19 mouse cellular contexts compared by ENCODE assay signal in the genomic region with DNA sequence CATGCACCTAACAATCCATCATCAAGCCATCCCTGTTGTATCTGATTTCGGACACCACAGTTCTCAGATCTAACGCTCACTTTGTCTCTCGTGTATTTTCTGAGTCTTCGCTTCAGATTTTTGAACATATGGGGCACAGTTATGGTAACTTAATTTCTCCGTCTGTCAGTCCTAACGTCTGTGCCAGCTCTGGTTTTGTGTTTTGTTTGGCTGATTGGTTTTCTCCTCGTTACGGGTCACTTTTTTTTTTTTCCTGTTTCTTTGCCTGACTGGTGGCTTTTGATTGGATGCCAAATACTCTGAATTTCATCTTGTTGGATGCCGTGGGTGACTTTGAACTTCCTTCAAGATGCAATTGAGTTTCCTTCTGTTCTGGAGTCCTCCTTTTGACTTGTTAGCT. TPM values are rescaled to one million over a fixed set of nuclear protein-coding genes. Genes with fewer than 3 reads are reported as not detected.
DNase-seq lines count a peak whose midpoint lies in the region; ATAC-seq and TF ChIP-seq lines count a peak whose summit lies in the region.
"Had no signal": no experiment of that assay in that cellular context is flagged by ENCODE, and none has a peak within 500 bp of the region (broad histone marks: within the 10 kb centered on the region; RNA-seq: fewer than 3 reads in every experiment).

No protein-coding gene starts in this region.

- 0 out of 2 replicates have a peak, but pooled peaks cover 6% of the 10 kb centered on the region for H3K4me1 ChIP-seq in forebrain, postnatal 0 days (ENCODE audit: insufficient read depth)
- H3K4me1 ChIP-seq in forebrain, embryonic 12.5 days = peaks cover 13% of the 10 kb centered on the region
- no peaks in the 10 kb centered on the region; the same call in 1 of the 2 replicates for H3K4me1 ChIP-seq in midbrain, postnatal 0 days (ENCODE audit: insufficient read depth, low read length)
- peaks cover 5% of the 10 kb centered on the region; the same call in 1 of the 2 replicates for H3K4me1 ChIP-seq in midbrain, embryonic 15.5 days
- H3K4me1 ChIP-seq in limb, embryonic 10.5 days = peaks cover 50% of the 10 kb centered on the region

- no peaks in the 10 kb centered on the region for H3K36me3 ChIP-seq in forebrain, postnatal 0 days (ENCODE audit: insufficient read depth)
- H3K36me3 ChIP-seq in forebrain, embryonic 12.5 days (replicated peaks) = no peaks in the 10 kb centered on the region
- no peaks in the 10 kb centered on the region for H3K36me3 ChIP-seq in midbrain, postnatal 0 days (ENCODE audit: insufficient read depth, low read length)
- H3K36me3 ChIP-seq in midbrain, embryonic 15.5 days (replicated peaks) = no peaks in the 10 kb centered on the region
- H3K36me3 ChIP-seq in limb, embryonic 10.5 days = no peaks in the 10 kb centered on the region
- H3K36me3 ChIP-seq: embryonic facial prominence, embryonic 13.5 days; heart, embryonic 10.5 days; hindbrain, embryonic 12.5 days; intestine, embryonic 15.5 days had no signal

- no peaks in the 10 kb centered on the region for H3K9me3 ChIP-seq in forebrain, postnatal 0 days (ENCODE audit: low read length)
- no peaks in the 10 kb centered on the region for H3K9me3 ChIP-seq in forebrain, embryonic 12.5 days
- H3K9me3 ChIP-seq in midbrain, postnatal 0 days (ENCODE audit: low read length) = no peaks in the 10 kb centered on the region
- H3K9me3 ChIP-seq in midbrain, embryonic 15.5 days = no peaks in the 10 kb centered on the region
- H3K9me3 ChIP-seq in limb, embryonic 10.5 days (replicated peaks) = no peaks in the 10 kb centered on the region
- H3K9me3 ChIP-seq: embryonic facial prominence, embryonic 13.5 days; heart, embryonic 10.5 days; hindbrain, embryonic 12.5 days; intestine, embryonic 15.5 days had no signal

- no peak overlapping the region for H3K4me2 ChIP-seq in forebrain, postnatal 0 days (ENCODE audit: low read depth)
- H3K4me2 ChIP-seq in forebrain, embryonic 12.5 days = no peak overlapping the region
- no peak overlapping the region for H3K4me2 ChIP-seq in midbrain, postnatal 0 days (ENCODE audit: low read depth, low read length, poor library complexity, severe bottlenecking)
- no peak overlapping the region for H3K4me2 ChIP-seq in midbrain, embryonic 15.5 days
- H3K4me2 ChIP-seq: embryonic facial prominence, embryonic 13.5 days; hindbrain, embryonic 12.5 days; intestine, embryonic 15.5 days had no signal

- DNase-seq in forebrain, postnatal 0 days = peak; percentile 72
- DNase-seq in midbrain, postnatal 0 days (ENCODE audit: low spot score) = peak; percentile 21
- no peak for DNase-seq in limb, embryonic 10.5 days (ENCODE audit: low spot score)
- DNase-seq in cerebellum, adult 11-12 months = no peak
- DNase-seq: adrenal gland, adult 2 months; adrenal gland, postnatal 25 days; cerebellum, adult 18-20 months; cerebellum, adult 9-11 months; cerebellum, postnatal 36 days; gastrocnemius, postnatal 10 days; heart, adult 18-20 months; heart, postnatal 10 days; heart, postnatal 4 days had no signal

- no peak for ATAC-seq in forebrain, postnatal 0 days
- ATAC-seq in forebrain, embryonic 12.5 days (ENCODE audit: low FRiP score) = no peak
- ATAC-seq in midbrain, postnatal 0 days (ENCODE audit: low FRiP score) = no peak
- no peak for ATAC-seq in midbrain, embryonic 15.5 days (replicated peaks)
- ATAC-seq: intestine, embryonic 15.5 days had no signal

- no peaks in the 10 kb centered on the region for H3K27me3 ChIP-seq in forebrain, postnatal 0 days (ENCODE audit: insufficient read depth, low read length)
- H3K27me3 ChIP-seq in forebrain, embryonic 12.5 days = peaks cover 43% of the 10 kb centered on the region
- H3K27me3 ChIP-seq in midbrain, postnatal 0 days (ENCODE audit: insufficient read depth, low read length) = no peaks in the 10 kb centered on the region; the same call in 1 of the 2 replicates
- peaks cover 4% of the 10 kb centered on the region; the same call in 1 of the 2 replicates for H3K27me3 ChIP-seq in midbrain, embryonic 15.5 days (replicated peaks)
- H3K27me3 ChIP-seq in limb, embryonic 10.5 days (ENCODE audit: low read depth, poor library complexity, severe bottlenecking) = no peaks in the 10 kb centered on the region; the same call in 1 of the 2 replicates
- H3K27me3 ChIP-seq: embryonic facial prominence, embryonic 13.5 days had no signal

- no peak overlapping the region for H3K27ac ChIP-seq in forebrain, postnatal 0 days (ENCODE audit: low read depth, low read length)
- H3K27ac ChIP-seq in forebrain, embryonic 12.5 days = no peak overlapping the region
- H3K27ac ChIP-seq in midbrain, postnatal 0 days (ENCODE audit: low read depth, low read length) = no peak overlapping the region
- no peak overlapping the region for H3K27ac ChIP-seq in midbrain, embryonic 15.5 days
- H3K27ac ChIP-seq in limb, embryonic 10.5 days = 0 out of 2 replicates have a peak overlapping the region, but pooled peaks have one; percentile 37
- H3K27ac ChIP-seq: embryonic facial prominence, embryonic 13.5 days; heart, embryonic 10.5 days; hindbrain, embryonic 12.5 days; intestine, embryonic 15.5 days had no signal

- 46% methylated on average over 9 of the region's 9 CpGs for WGBS in forebrain, postnatal 0 days
- WGBS in forebrain, embryonic 12.5 days = 79% methylated on average over 9 of the region's 9 CpGs
- 82% methylated on average over 9 of the region's 9 CpGs for WGBS in midbrain, postnatal 0 days
- 83% methylated on average over 9 of the region's 9 CpGs for WGBS in midbrain, embryonic 15.5 days
- WGBS in limb, embryonic 10.5 days = 85% methylated on average over 9 of the region's 9 CpGs

- no peak overlapping the region for H3K9ac ChIP-seq in forebrain, postnatal 0 days
- no peak overlapping the region for H3K9ac ChIP-seq in forebrain, embryonic 12.5 days
- no peak overlapping the region for H3K9ac ChIP-seq in midbrain, postnatal 0 days (replicated peaks; ENCODE audit: low read length, poor library complexity, severe bottlenecking)
- no peak overlapping the region for H3K9ac ChIP-seq in midbrain, embryonic 15.5 days
- H3K9ac ChIP-seq: embryonic facial prominence, embryonic 13.5 days; hindbrain, embryonic 12.5 days; intestine, embryonic 15.5 days had no signal

- TF ChIP-seq CTCF in forebrain, postnatal 0 days (IDR thresholded peaks at IDR 0.05; ENCODE audit: low read depth) = no peak
- TF ChIP-seq CTCF in midbrain, postnatal 0 days (IDR thresholded peaks at IDR 0.05) = no peak

- no peak overlapping the region for H3K4me3 ChIP-seq in forebrain, postnatal 0 days (ENCODE audit: low read depth, low read length)
- no peak overlapping the region for H3K4me3 ChIP-seq in forebrain, embryonic 12.5 days (replicated peaks)
- H3K4me3 ChIP-seq in midbrain, postnatal 0 days (ENCODE audit: low read depth, low read length) = no peak overlapping the region
- no peak overlapping the region for H3K4me3 ChIP-seq in midbrain, embryonic 15.5 days
- no peak overlapping the region for H3K4me3 ChIP-seq in limb, embryonic 10.5 days
- H3K4me3 ChIP-seq: embryonic facial prominence, embryonic 13.5 days; heart, embryonic 10.5 days; hindbrain, embryonic 12.5 days; intestine, embryonic 15.5 days had no signal

RNA-seq across cellular contexts. Expression of gene Twist2, which starts 48.3 kb away (rescaled TPM):
- total RNA-seq in forebrain, postnatal 0 days (2014; rRNA removed) = 0.62 and 1.5 TPM in 2 replicates
- polyA plus RNA-seq in forebrain, postnatal 0 days (2015; fragmentation: Nextera tagmentation; extraction: Ambion mirVana) = 1.6 and 1.8 TPM in 2 replicates
- polyA plus RNA-seq in forebrain, embryonic 12.5 days (2016; fragmentation: Nextera tagmentation; extraction: Ambion mirVana) = 6.2 and 8.8 TPM in 2 replicates
- total RNA-seq in midbrain, postnatal 0 days (2014; rRNA removed) = 2.1 and 7.2 TPM in 2 replicates
- 3.8 and 5.7 TPM in 2 replicates for polyA plus RNA-seq in midbrain, postnatal 0 days (2015; fragmentation: Nextera tagmentation; extraction: Ambion mirVana)
- 2.1 and 2.4 TPM in 2 replicates for polyA plus RNA-seq in midbrain, embryonic 15.5 days (2015; fragmentation: Nextera tagmentation; extraction: Ambion mirVana)
- polyA plus RNA-seq in limb, embryonic 10.5 days (2016; fragmentation: Nextera tagmentation; extraction: Ambion mirVana) = 40.2 and 47.3 TPM in 2 replicates

Comparison
In these comparisons a context has a peak if more than half of its experiments do, and no peak if none do; other contexts are left out.
1. DNase-seq: peak in forebrain, postnatal 0 days (single experiment) and midbrain, postnatal 0 days (single experiment); none in limb, embryonic 10.5 days (single experiment) and cerebellum, adult 11-12 months (single experiment).